Mouse (Mus musculus) C2C12 (cell line): ENCODE data around the gene Actb.

Source experiments
- CTCF ChIP-seq: IDR thresholded peaks from one replicate; pipeline ENCODE4 v1.5.1; 2011; ENCODE audit not compliant: control insufficient read depth, insufficient read depth, insufficient read length
- MAX ChIP-seq: IDR thresholded peaks from one replicate; pipeline ENCODE4 v1.6.1; 2011; ENCODE audit warnings: mild to moderate bottlenecking, control low read depth
- MYOG ChIP-seq: IDR thresholded peaks from one replicate; pipeline ENCODE4 v1.6.1; 2011; ENCODE audit not compliant: control insufficient read depth, insufficient read length; ENCODE audit errors: extremely low read depth
- USF1 ChIP-seq: IDR thresholded peaks from one replicate; pipeline ENCODE4 v1.6.1; 2011; ENCODE audit warnings: low read depth, mild to moderate bottlenecking, control low read depth, moderate library complexity

- TF ChIP-seq CTCF (no peak), USF1 (no peak), MYOG (no peak), MAX (no peak)
These were observed 2.5 kb upstream of the Actb start for GRCm38 (mm10) chr5:142908941-142909575.
